Mouse (Mus musculus): ENCODE measurements around the gene Gata1.
"Not testable (repeated sequence)": the region's sequence is repeated elsewhere in the genome, so short reads cannot be mapped to it uniquely, and the experiment has no call there.

Gata1 gene

DNA sequence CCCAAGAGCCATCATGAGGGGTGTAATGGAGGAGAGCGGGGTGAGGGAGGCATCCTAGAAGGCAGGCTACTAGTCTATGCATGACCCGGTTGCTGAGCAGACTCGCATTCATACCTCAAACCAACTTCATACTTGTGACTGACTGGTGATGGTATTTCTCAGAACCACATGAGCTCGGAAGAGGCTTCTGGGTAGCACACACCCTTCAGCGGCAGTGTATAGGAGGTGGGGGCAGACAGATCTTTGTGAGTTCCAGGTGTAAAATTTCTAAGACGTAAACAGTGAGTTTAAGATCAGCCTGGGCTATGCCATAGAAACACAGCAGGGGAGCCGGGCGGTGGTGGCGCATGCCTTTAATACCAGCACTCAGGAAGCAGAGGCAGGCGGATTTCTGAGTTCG lies at the start of gene Gata1:
Gene Gata1, minus strand, starts transcription at position 180 of the 400 bp plus-strand sequence.
- DNase-seq (ENCODE audit: low read depth, low spot score), result no peak

GRCm38 (mm10) chrX:8026811-8027210 lies 48.9 kb upstream of the Gata1 start:
- DNase-seq (ENCODE audit: low read depth, low spot score), result no peak

GRCm38 (mm10) chrX:8024795-8025194 lies 46.9 kb upstream of the Gata1 start:
- no peak for DNase-seq (ENCODE audit: low read depth, low spot score)

DNA sequence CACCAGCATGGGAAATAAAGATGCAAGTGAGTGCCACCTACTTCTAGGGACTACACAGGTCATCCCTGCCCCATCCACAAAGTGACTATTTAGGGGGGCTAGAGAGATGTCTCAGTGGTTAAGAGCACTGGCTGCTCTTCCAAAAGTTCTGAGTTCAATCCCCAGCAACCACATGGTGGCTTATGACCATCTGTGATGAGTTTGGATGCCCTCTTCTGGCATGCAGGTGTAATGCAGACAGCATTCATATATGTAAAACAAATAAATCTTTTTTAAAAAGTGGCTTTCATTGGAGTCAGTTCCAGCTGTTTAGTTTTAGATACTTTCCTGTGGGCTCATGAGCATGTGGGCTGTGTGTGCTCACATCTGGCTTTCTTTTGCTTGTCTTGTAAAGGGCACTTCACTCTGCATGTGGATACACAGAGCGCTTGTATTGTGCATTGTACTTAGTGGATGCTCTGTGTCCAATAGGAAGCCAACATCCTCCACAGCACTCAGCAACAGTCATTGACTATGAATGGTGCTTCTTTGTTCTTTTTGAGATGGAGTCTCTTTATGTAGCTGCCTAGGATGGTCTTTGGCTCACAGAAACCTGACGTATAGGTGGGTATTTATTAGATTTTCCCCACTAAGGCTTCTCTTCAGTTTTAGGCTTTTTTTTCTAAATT lies 42.4 kb upstream of the Gata1 start:
- no peak for DNase-seq (ENCODE audit: low read depth, low spot score)

GRCm38 (mm10) chrX:8018286-8018685 lies 40.4 kb upstream of the Gata1 start, which contains the start of gene Glod5:
Glod5 (minus strand) TSS chrX:8018492.
- no peak for DNase-seq (ENCODE audit: low read depth, low spot score)

GRCm38 (mm10) chrX:8017142-8017541 lies 39.3 kb upstream of the Gata1 start:
- DNase-seq (ENCODE audit: low read depth, low spot score), result peak; percentile 3

DNA sequence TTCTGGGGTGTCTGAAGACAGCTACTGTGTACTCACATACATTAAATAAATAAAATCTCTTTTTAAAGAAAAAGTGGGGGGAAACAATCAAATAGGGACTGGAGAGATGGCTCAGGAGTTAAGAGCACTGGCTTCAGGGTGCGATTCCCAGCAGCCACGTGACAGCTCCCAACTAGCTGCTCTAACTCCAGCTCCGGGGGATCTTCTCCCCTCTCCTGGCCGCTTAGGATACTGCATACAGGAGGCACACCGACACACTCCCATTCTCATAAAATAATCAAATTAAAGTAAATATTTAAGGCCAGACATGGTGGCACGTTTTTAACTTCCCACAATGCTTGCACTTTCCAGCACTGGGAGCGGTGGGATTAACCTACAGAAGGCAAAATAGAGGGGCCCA lies 37.8 kb upstream of the Gata1 start:
- not testable (repeated sequence) for DNase-seq (ENCODE audit: low read depth, low spot score)

GRCm38 (mm10) chrX:8013569-8014314 lies 35.9 kb upstream of the Gata1 start:
- no peak for DNase-seq (ENCODE audit: low read depth, low spot score)

- DNase-seq (ENCODE audit: low read depth, low spot score), result no peak
Measured at GRCm38 (mm10) chrX:8013157-8013556, 35.3 kb upstream of the Gata1 start.

GRCm38 (mm10) chrX:8009356-8009755 lies 31.5 kb upstream of the Gata1 start:
- DNase-seq (ENCODE audit: low read depth, low spot score), result not testable (repeated sequence)

GRCm38 (mm10) chrX:8008543-8008942 lies 30.7 kb upstream of the Gata1 start:
- DNase-seq (ENCODE audit: low read depth, low spot score), result no peak

GRCm38 (mm10) chrX:8002971-8003370 lies 25.1 kb upstream of the Gata1 start:
- DNase-seq (ENCODE audit: low read depth, low spot score), result no peak

GRCm38 (mm10) chrX:8002001-8002400 lies 24.1 kb upstream of the Gata1 start:
- DNase-seq (ENCODE audit: low read depth, low spot score), result no peak

- DNase-seq (ENCODE audit: low read depth, low spot score), result no peak
Measured at GRCm38 (mm10) chrX:8000546-8001192, 22.8 kb upstream of the Gata1 start.

GRCm38 (mm10) chrX:7993068-7993735 lies 15.3 kb upstream of the Gata1 start:
- DNase-seq (ENCODE audit: low read depth, low spot score), result no peak

DNA sequence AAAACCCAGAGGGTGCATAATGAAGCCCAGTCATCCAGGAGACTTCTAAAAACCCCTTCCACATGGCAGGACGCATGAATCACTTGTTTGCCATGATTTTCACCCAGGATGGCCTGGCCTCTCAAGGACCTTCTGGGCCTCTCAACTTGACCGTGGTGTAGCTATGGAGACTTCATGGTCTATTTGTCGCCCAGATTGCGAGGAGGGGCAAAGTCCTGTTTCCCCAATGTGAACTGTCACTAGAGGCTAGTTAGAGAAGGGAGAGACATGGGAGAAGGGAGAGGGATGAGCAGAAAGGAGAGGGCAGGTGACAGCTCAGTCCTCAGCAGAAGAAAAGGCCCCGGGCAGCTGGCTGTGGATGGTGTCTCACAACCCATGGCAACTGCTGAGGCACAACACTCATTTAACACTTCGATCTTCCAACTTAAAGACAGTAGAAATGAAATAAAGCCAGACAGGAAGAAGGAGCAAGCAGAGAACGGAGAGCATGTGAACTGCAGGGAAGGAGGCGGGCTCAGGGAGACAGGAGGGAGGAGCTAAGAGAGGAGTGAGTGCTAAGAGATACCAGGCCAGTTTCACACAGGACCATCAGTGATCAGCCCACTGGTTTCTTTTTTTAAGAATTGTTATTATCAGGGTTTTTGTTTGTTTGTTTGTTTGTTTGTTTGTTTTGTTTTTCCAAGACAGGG lies 14.7 kb upstream of the Gata1 start:
- no peak for DNase-seq (ENCODE audit: low read depth, low spot score)

DNA sequence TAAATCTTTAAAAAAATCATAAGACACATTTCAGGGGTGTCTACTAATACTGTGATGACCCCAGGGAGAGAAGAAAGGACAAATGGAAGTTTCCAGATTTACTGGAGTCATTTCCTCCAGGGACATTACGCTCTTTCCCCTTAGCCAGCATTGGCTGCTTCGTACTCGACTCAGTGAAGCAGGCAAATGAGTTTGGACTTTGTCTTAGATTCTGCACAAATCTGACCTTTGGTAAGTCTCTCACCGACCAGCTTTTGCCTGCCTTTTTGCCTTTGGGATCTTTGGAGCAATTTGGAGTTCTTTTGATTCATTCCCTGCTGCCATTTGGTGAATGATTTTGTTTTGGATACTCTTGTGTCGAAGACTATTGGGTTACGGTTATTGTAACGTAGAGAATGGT lies 3.5 kb upstream of the Gata1 start:
- DNase-seq (ENCODE audit: low read depth, low spot score), result no peak

GRCm38 (mm10) chrX:7971292-7971691 lies 6.6 kb downstream of the Gata1 start:
- no peak for DNase-seq (ENCODE audit: low read depth, low spot score)

- no peak for DNase-seq (ENCODE audit: low read depth, low spot score)
Measured at GRCm38 (mm10) chrX:7968899-7969298, 9.0 kb downstream of the Gata1 start.

GRCm38 (mm10) chrX:7968226-7968625 lies 9.6 kb downstream of the Gata1 start:
- no peak for DNase-seq (ENCODE audit: low read depth, low spot score)

GRCm38 (mm10) chrX:7967596-7968201 lies 10.2 kb downstream of the Gata1 start:
- no peak for DNase-seq (ENCODE audit: low read depth, low spot score)
